Mouse (Mus musculus) forebrain, embryonic 12.5 days (tissue): ENCODE data around the gene Ptpru. TPM values are rescaled to one million over a fixed set of nuclear protein-coding genes. Genes with fewer than 3 reads are reported as not detected.
A peak's percentile ranks its signal among the peaks of the same experiment; 100 is the strongest.

ENCODE experiments used
- ATAC-seq: fragments of 200-750 bp; cut with Nextera tagmentation; 2 replicates; pipeline ENCODE4 v1.8.0; 2017; ENCODE audit warnings: moderate TSS enrichment; ENCODE audit not compliant: low FRiP score
- H3K27ac ChIP-seq: fragments of 300-500 bp; sonication (generic); 2 replicates; pipeline ENCODE4 v1.5.1; 2016; ENCODE audit warnings: mild to moderate bottlenecking
- H3K27me3 ChIP-seq: fragments of 300-500 bp; sonication (generic); 2 replicates; pipeline ENCODE4 v1.6.1; 2016; ENCODE audit warnings: mild to moderate bottlenecking
- H3K36me3 ChIP-seq: fragments of 300-500 bp; sonication (generic); replicated peaks from 2 replicates; pipeline ENCODE4 v1.6.1; 2016; ENCODE audit warnings: mild to moderate bottlenecking
- H3K4me1 ChIP-seq: fragments of 300-500 bp; sonication (generic); 2 replicates; pipeline ENCODE4 v1.6.1; 2016
- H3K4me2 ChIP-seq: fragments of 300-500 bp; sonication (generic); 2 replicates; pipeline ENCODE4 v1.6.1; 2016; ENCODE audit warnings: mild to moderate bottlenecking, moderate library complexity
- H3K4me3 ChIP-seq: fragments of 300-500 bp; sonication (generic); replicated peaks from 2 replicates; pipeline ENCODE4 v1.5.1; 2016; ENCODE audit warnings: mild to moderate bottlenecking
- H3K9ac ChIP-seq: fragments of 300-500 bp; sonication (generic); 2 replicates; pipeline ENCODE4 v1.6.1; 2016; ENCODE audit warnings: mild to moderate bottlenecking
- H3K9me3 ChIP-seq: fragments of 300-500 bp; sonication (generic); 2 replicates; pipeline ENCODE4 v1.6.1; 2016
- WGBS: fragments of 180-500 bp; shearing (Covaris S2); methylation state at CpG from one replicate; pipeline ENCODE4 v1.1.7; 2016; 5-methylcytosine and 5-hydroxymethylcytosine counted together
- polyA plus RNA-seq: library from polyadenylated mRNA; unstranded; fragments of >200 nt; fragmentation: Nextera tagmentation; extraction: Ambion mirVana; gene quantifications from 2 replicates; pipeline ENCODE4 v1.2.1, GENCODE M21; 2016

Ptpru gene
- polyA plus RNA-seq, 1 experiment from 2014 or later: 47.1 TPM

GRCm38 (mm10) chr4:131860492-131861340 lies 22.6 kb upstream of the Ptpru start:
- Histone ChIP-seq H3K4me2 (no peak overlapping the region), H3K27me3 (no peaks in the 10 kb centered on the region), H3K4me3 (no peak overlapping the region), H3K4me1 (no peaks in the 10 kb centered on the region), H3K36me3 (peaks cover 26% of the 10 kb centered on the region), H3K9ac (no peak overlapping the region), H3K9me3 (no peaks in the 10 kb centered on the region), H3K27ac (no peak overlapping the region)
- WGBS: 49% methylated on average over 15 of the region's 15 CpGs
- ATAC-seq: no peak

GRCm38 (mm10) chr4:131854950-131855349 lies 16.9 kb upstream of the Ptpru start:
- Histone ChIP-seq H3K27me3 (no peaks in the 10 kb centered on the region), H3K4me3 (no peak overlapping the region), H3K9ac (no peak overlapping the region), H3K4me2 (no peak overlapping the region), H3K36me3 (peaks cover 8% of the 10 kb centered on the region), H3K9me3 (no peaks in the 10 kb centered on the region), H3K4me1 (peaks cover 8% of the 10 kb centered on the region; the same call in 1 of the 2 replicates), H3K27ac (no peak overlapping the region)
- no peak for ATAC-seq
- WGBS: 83% methylated on average over 5 of the region's 5 CpGs

GRCm38 (mm10) chr4:131849986-131850638 lies 12.0 kb upstream of the Ptpru start:
- H3K9ac ChIP-seq: no peak overlapping the region
- ATAC-seq: no peak
- peaks cover 11% of the 10 kb centered on the region; the same call in 1 of the 2 replicates for H3K4me1 ChIP-seq
- H3K4me2 ChIP-seq: no peak overlapping the region
- WGBS: 17% methylated on average over 5 of the region's 5 CpGs
- H3K9me3 ChIP-seq: no peaks in the 10 kb centered on the region
- no peaks in the 10 kb centered on the region for H3K27me3 ChIP-seq
- no peak overlapping the region for H3K4me3 ChIP-seq
- H3K27ac ChIP-seq: peak overlapping the region; percentile 76
- H3K36me3 ChIP-seq: no peaks in the 10 kb centered on the region

GRCm38 (mm10) chr4:131848082-131848481 lies 10.0 kb upstream of the Ptpru start:
- H3K4me2 ChIP-seq: no peak overlapping the region
- no peak overlapping the region for H3K4me3 ChIP-seq
- H3K4me1 ChIP-seq: peaks cover 22% of the 10 kb centered on the region
- H3K27me3 ChIP-seq: no peaks in the 10 kb centered on the region
- WGBS: 86% methylated on average over 6 of the region's 6 CpGs
- no peak overlapping the region for H3K27ac ChIP-seq
- H3K36me3 ChIP-seq: no peaks in the 10 kb centered on the region
- ATAC-seq: no peak
- H3K9me3 ChIP-seq: no peaks in the 10 kb centered on the region
- no peak overlapping the region for H3K9ac ChIP-seq

- Histone ChIP-seq H3K36me3 (no peaks in the 10 kb centered on the region), H3K27ac (no peak overlapping the region), H3K4me2 (no peak overlapping the region), H3K4me1 (peaks cover 24% of the 10 kb centered on the region), H3K9ac (no peak overlapping the region), H3K9me3 (no peaks in the 10 kb centered on the region), H3K27me3 (0 out of 2 replicates have a peak, but pooled peaks cover 9% of the 10 kb centered on the region), H3K4me3 (no peak overlapping the region)
- WGBS: 87% methylated on average over 8 of the region's 8 CpGs
- no peak for ATAC-seq
These were observed 8.1 kb upstream of the Ptpru start for GRCm38 (mm10) chr4:131845991-131846778.

GRCm38 (mm10) chr4:131843290-131843743 lies 5.2 kb upstream of the Ptpru start, which contains the start of gene Mecr:
Gene Mecr, plus strand, starts transcription at chr4:131843470.
- Histone ChIP-seq H3K9me3 (no peaks in the 10 kb centered on the region), H3K36me3 (no peaks in the 10 kb centered on the region), H3K27me3 (peaks cover 30% of the 10 kb centered on the region), H3K9ac (peak within 1 kb of the TSS; percentile 73), H3K4me3 (peak within 1 kb of the TSS; percentile 90), H3K4me2 (peak within 1 kb of the TSS; percentile 94), H3K4me1 (peaks cover 16% of the 10 kb centered on the region), H3K27ac (no peak within 1 kb of the TSS)
- WGBS: under 1% methylated on average over 37 of the region's 37 CpGs
- peak; percentile 88 for ATAC-seq

- Histone ChIP-seq H3K27me3 (peaks cover 53% of the 10 kb centered on the region), H3K27ac (no peak overlapping the region)
- peak; percentile 34 for ATAC-seq
These were observed 1.1 kb downstream of the Ptpru start for GRCm38 (mm10) chr4:131836891-131837491.

GRCm38 (mm10) chr4:131836351-131836881 lies 1.7 kb downstream of the Ptpru start:
- ATAC-seq: no peak
- WGBS: under 1% methylated on average over 30 of the region's 39 CpGs
- Histone ChIP-seq H3K27me3 (peaks cover 48% of the 10 kb centered on the region), H3K9me3 (no peaks in the 10 kb centered on the region), H3K9ac (peak overlapping the region; percentile 89), H3K36me3 (no peaks in the 10 kb centered on the region), H3K4me3 (peak overlapping the region; percentile 77), H3K4me1 (peaks cover 43% of the 10 kb centered on the region), H3K27ac (no peak overlapping the region), H3K4me2 (peak overlapping the region; percentile 98)

More at GRCm38 (mm10) chr4:131836891-131837491, 1.1 kb downstream of the Ptpru start:
- H3K4me1 ChIP-seq: peaks cover 43% of the 10 kb centered on the region
- WGBS: 0% methylated on average over 70 of the region's 76 CpGs
- peak overlapping the region; percentile 77 for H3K4me3 ChIP-seq
- peak overlapping the region; percentile 98 for H3K4me2 ChIP-seq
- no peaks in the 10 kb centered on the region for H3K9me3 ChIP-seq
- H3K36me3 ChIP-seq: no peaks in the 10 kb centered on the region
- H3K9ac ChIP-seq: peak overlapping the region; percentile 89

GRCm38 (mm10) chr4:131833971-131834609 lies 4.0 kb downstream of the Ptpru start:
- Histone ChIP-seq H3K27me3 (peaks cover 32% of the 10 kb centered on the region), H3K9ac (no peak overlapping the region), H3K27ac (no peak overlapping the region), H3K4me2 (no peak overlapping the region), H3K36me3 (no peaks in the 10 kb centered on the region), H3K4me3 (no peak overlapping the region), H3K4me1 (peaks cover 53% of the 10 kb centered on the region), H3K9me3 (no peaks in the 10 kb centered on the region)
- no peak for ATAC-seq
- WGBS: 29% methylated on average over 9 of the region's 9 CpGs

- H3K9ac ChIP-seq: no peak overlapping the region
- no peaks in the 10 kb centered on the region for H3K36me3 ChIP-seq
- 81% methylated on average over 3 of the region's 3 CpGs for WGBS
- peaks cover 26% of the 10 kb centered on the region for H3K27me3 ChIP-seq
- ATAC-seq: no peak
- no peak overlapping the region for H3K27ac ChIP-seq
- no peaks in the 10 kb centered on the region for H3K9me3 ChIP-seq
- H3K4me2 ChIP-seq: no peak overlapping the region
- H3K4me3 ChIP-seq: no peak overlapping the region
- peaks cover 48% of the 10 kb centered on the region for H3K4me1 ChIP-seq
These were observed 5.2 kb downstream of the Ptpru start for GRCm38 (mm10) chr4:131832759-131833407.
